Mouse (Mus musculus) layer of hippocampus, adult 8-10 months (tissue): Measurements from ENCODE around the gene Mamld1. TPM values are rescaled to one million over a fixed set of nuclear protein-coding genes. Genes with fewer than 3 reads are reported as not detected.
A peak's percentile ranks its signal among the peaks of the same experiment; 100 is the strongest.

Source experiments
- DNase-seq, 2 experiments: peaks; one replicate each; pipeline ENCODE4 v3.0.0; 2022; ENCODE audit warnings: low spot score in 2 of 2
- total RNA-seq, 4 experiments: library from RNA; stranded (reverse); gene quantifications; 2 replicates each; pipeline ENCODE4 v1.2.4; 2022

Gene Mamld1
- total RNA-seq, 4 experiments from 2014 or later, result 28.2 to 33.0 (median 31.4) TPM

GRCm38 (mm10) chrX:71131464-71131863 is 81.4 kb downstream of the Mamld1 start:
- no peak for DNase-seq

GRCm38 (mm10) chrX:71141390-71141789 is 91.3 kb downstream of the Mamld1 start:
- DNase-seq, result no peak

GRCm38 (mm10) chrX:71149441-71150050 is 99.5 kb downstream of the Mamld1 start:
- no peak for DNase-seq

- peak; percentile 13 to 28 for DNase-seq
Measured at GRCm38 (mm10) chrX:71150551-71151001, 100.5 kb downstream of the Mamld1 start.

- DNase-seq, result no peak
Measured at GRCm38 (mm10) chrX:71181526-71181925, 131.5 kb downstream of the Mamld1 start.

- no peak for DNase-seq
Measured at GRCm38 (mm10) chrX:71183671-71184070, 133.6 kb downstream of the Mamld1 start.

- no peak for DNase-seq
Measured at GRCm38 (mm10) chrX:71186396-71186795, 136.3 kb downstream of the Mamld1 start.

GRCm38 (mm10) chrX:71204776-71205175 is 154.7 kb downstream of the Mamld1 start:
- DNase-seq, result no peak

Other genes starting within 250 kb of the Mamld1 start
- gene Mtm1, start 160.5 kb downstream of the Mamld1 start, total RNA-seq, result 1 to 10 TPM; 8.2 to 9.4 (median 8.6) TPM